Mouse (Mus musculus): Measurements from ENCODE around the gene Ndufaf2.

The Ndufaf2 gene

DNA sequence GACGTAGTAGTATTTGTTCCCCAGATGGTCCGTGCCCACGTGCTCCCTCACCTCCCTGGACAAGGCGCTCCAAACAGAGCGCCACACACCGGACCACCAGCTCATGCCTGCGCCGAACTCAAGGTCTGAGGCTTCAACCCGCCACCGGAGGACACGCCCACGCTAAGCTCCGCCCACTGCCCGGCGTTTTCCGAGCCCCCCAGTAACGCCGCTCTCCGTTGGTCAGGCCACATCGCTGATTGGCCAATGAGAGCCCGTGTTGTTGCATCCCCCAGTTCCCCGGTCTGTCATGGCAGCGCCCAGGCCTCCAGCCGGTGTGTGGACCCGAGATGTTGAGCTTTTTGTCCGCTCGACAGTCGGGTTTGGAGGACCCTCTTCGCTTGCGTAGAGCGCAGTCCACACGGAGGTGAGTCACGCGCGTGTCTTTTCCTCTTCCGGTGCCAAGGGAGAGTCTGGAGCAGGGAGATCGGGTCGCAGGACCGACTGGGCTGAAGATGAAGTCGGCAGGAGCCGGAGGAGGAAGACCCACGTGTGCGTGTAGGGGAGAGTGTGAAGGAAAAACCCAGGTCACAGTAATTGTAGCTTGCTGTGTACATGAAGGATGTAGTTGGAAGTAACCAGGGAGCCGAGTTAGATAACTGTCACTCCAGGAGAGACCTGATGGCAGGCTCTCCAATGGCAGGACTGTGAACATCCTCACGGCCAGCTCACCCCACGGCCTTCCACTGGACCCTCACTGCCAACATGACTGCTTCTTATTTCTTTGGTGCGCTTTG is at the start of gene Ndufaf2, which contains the start of gene Ercc8:
Ndufaf2 (minus strand) TSS at position 159 of the 776 bp plus-strand sequence.
Ercc8 (plus strand) TSS at position 267 of the 776 bp plus-strand sequence.
- peak; percentile 85 for DNase-seq (ENCODE audit: low read depth, low spot score)

DNA sequence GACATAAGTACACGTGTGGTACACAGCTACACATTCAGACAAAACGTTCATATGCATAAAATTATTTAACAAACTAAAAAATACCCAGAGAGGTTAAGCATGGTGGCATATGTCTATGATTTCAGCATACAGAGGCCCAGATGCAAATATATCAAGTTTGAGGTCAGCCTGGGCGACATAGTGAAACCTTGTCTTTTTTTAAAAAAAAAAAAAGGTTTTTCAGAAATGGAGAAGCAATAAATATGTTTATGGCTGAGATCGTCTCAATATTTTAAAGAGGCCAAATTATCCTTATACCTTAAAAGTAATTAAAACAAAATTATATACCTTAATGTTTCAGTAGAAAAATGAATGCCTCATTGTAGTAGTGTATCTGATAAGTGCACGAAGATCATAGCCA is 49.7 kb upstream of the Ndufaf2 start:
- no peak for DNase-seq (ENCODE audit: low read depth, low spot score)

DNA sequence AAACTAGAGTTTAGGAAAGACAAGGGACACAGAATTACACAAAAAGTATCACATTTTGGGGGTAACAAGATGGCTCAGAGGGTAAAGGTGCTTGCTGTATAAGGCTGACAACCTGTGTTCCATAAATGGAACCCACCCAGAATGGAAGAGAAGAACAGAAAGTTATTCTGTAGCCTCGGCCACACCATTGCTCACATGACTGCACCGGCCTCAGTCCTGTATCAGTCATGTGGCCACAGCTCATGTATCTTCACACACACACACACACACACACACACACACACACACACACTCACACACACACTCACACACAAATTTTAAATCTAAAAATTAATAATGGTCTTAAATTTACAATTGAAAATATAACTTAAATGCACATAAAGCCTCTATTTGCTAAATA is 49.0 kb upstream of the Ndufaf2 start:
- no peak for DNase-seq (ENCODE audit: low read depth, low spot score)

DNA sequence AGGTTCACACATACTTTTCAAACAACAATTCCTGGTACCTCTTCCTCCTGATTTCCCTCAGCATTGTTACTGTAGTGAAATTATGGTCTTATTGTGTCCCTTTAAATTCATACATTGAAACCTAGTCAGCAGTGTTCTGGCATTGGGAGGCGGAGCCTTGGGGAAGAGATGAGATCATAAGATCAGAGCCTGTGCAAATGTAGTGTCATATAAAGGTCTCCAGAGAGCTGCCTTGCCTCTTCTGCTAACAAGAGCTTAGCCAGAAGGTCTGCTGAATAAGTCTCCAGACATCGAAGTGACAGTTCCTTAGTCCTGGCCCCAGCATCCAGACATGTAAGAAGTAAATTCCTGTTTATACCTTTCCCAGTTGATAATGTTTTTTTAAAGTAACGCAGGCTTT is 46.4 kb upstream of the Ndufaf2 start:
- DNase-seq (ENCODE audit: low read depth, low spot score) = no peak

DNA sequence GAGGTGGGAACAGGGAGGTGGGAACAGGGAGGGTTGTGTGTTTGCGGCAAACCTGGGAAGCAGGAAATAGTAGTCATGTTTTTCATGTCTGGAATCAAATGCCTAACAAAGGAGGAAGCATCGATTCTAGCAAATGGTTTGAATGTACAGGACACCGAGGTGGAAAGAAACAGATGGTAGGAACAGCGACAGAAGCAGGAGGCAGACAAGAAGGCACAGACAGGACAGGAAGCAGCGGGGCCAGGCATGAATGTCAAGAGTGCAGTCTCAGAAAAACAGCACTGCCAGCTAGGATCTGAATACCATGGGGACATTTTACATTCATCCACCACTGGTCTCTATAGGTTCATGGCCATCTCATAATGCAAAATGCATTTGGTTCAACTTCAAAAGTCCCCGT is 37.1 kb upstream of the Ndufaf2 start:
- no peak for DNase-seq (ENCODE audit: low read depth, low spot score)

DNA sequence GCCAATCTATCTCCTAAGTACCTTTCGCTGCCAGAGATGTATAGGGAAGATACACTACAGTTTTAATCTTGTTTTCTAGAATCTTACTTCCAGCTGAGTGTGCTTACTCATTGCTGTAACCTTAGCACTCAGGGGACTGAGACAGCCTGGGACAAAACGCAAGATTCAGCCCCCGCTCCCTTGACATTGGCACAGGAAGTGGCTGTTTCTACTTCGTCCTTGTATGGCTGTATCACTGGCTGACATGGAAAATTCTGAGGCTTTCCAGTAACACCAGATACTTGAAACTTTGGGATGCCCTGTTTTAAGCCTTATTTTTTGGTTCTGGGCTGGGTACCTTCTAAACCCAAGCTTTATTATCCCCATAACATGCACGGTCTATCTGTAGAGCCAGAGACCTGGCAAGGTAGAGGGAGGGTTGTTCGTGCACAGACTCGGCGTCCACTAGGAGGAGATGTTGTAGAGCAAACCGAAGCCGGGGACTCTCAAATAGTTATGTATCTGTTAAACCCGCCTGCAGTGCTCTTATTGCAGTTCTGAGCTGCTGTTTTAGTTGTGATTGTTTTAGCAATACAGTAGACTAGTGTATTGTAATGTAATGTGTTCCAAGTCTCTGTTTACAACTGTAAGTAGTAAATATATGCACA is 32.8 kb upstream of the Ndufaf2 start:
- DNase-seq (ENCODE audit: low read depth, low spot score) = peak; percentile 18

DNA sequence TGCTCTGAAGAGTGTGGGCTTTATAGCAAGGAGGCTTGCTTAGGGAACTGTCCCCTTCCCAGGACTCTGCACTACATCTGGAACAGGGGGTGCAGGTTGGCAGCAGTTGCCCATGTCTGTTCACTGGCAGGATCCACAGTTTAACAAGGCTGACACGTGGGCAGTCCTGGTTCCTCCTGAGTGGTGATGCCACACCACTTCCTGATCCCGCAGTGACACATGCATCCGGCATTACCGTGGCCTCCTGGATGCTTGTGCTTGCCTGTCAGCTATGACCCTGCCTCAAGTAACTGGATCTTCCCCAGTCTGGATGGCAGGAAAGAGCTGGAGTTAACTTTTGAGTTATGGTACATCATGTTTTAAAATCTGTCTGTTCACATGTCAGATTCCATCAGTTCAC is 29.6 kb upstream of the Ndufaf2 start:
- DNase-seq (ENCODE audit: low read depth, low spot score) = no peak

DNA sequence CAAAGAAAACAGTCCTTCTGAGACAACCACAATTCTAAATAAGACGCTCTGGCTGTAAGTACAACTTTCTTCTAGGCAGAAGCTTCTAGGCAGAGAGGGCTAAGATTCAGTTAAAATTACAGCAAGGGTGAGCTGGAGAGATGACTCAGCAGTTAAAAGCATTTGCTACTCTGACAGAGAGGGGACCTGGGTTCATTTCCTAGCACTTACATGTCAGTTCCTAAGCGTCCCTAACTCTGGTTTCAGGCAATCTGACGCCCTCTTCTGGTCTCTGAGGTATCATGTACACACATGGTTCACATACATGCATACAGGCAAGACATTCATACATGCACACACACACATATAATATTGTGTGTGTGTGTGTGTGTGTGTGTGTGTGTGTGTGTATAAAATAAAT is 27.1 kb upstream of the Ndufaf2 start:
- no peak for DNase-seq (ENCODE audit: low read depth, low spot score)

DNA sequence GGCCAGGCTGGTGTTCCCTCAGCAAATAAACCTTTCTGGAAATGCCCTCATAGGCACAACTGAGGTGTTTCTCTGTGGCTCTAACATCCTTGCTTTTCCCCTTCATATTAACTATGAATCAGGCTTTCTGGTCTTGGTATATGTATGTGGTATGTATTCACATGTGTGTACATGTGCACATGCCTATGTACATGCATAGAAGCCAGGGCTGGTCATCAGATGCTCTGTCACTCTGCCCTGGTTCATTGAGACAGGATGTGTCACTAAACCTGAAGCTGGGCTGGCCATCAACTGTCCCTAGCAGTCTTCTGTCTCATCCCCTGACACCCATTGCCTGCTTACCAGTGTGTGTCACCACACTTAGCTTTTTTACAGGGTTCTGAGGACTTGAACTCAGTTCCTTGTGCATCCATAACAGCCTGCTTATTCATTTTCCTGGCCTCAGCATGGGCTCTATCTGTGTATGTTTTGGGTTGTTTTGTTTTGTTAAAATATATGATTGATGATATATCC is 26.4 kb upstream of the Ndufaf2 start:
- DNase-seq (ENCODE audit: low read depth, low spot score) = no peak

DNA sequence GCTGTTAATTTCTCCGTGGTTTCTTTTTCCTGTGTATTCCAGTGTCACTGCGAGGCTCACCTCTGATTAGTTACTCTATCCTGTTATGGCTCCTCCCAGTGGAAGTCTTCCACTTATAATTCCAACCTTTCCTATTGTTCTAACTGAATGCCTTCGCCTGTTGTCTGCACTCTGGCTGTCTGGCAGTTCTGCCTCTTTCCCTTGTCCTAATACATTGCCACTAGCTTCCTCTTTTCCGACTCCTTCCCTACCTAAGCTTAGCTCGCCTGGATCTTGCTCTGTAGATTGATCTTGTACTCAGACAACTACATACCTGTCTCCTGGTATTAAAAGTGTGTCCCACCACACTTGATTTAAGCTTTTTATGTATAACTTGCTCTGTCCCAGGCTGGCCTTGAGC is 22.4 kb upstream of the Ndufaf2 start:
- no peak for DNase-seq (ENCODE audit: low read depth, low spot score)

DNA sequence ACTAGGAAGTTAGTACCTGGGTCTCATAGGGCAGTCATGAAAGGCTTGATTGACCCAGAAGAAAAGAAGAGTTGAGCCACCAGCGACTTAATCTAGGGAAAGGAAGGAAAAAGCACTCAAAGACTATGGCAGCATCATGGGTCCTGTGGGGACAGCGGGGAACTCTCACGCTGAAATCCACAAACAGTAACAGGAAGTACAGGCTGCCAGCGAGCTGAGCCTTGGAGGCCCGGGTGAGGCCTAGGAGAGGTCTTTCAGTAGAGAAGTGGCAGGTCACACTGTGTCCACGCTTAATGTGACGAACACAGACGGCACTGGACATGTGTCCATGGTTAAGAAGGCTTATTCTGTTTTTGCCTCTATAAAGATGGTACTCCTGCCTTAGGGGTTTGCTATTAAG is 21.2 kb upstream of the Ndufaf2 start:
- no peak for DNase-seq (ENCODE audit: low read depth, low spot score)

DNA sequence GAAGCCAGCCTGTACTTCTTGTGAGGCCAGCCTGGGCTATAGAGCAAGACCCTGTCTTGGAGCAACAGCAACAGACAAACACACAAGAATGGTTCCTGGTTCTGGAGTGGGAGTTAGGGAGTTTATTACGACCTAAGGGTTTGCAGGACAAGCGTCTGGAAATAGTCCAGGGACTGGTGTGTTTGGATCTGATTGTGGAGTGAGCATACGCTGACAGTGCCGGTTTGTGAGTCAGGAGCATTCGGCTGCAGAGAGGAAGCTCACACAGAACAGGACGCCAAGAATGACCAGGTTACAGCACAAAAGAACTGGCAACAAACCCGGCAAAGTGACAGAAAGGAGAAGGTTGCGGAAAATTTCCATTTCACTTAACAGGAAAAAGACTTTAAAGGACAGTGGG is 12.1 kb upstream of the Ndufaf2 start:
- DNase-seq (ENCODE audit: low read depth, low spot score) = no peak

DNA sequence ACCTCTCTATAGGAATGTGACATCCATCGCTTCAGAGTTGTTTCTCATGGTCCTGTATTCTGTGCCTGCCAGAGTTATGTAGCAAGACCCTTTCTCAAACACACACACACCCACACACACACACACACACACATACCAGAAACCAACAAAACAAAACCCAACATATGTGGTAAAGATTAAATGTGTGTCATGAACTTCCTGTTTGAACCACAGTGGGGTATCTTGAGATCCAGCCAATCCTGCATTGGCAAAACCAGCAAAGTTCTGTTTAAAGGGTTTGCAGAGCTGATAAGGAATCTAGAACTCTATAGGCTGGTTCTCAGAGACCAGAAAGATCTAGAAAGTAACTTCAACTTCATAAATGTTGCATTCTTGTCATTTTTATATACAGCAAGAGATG is 11.6 kb upstream of the Ndufaf2 start:
- DNase-seq (ENCODE audit: low read depth, low spot score) = no peak

DNA sequence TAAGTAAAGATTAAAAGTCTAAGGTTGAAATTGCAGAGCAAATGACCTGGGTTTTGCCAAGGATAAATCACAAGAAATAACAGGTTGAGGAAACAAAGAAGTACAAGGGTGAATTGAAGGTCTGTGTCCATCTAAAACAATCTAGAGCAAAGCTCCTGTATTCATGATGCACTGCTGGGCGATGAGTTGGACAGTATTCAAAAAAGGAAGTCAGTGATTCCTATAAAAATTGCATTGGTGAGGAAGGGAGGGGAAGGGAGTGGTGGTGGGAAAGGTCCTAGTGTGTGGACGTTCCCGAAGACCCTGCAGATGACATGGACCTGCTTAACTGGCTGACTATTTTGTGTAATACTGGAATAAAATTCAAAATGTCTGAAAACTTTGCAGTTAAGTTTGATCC is 6.2 kb upstream of the Ndufaf2 start:
- no peak for DNase-seq (ENCODE audit: low read depth, low spot score)

DNA sequence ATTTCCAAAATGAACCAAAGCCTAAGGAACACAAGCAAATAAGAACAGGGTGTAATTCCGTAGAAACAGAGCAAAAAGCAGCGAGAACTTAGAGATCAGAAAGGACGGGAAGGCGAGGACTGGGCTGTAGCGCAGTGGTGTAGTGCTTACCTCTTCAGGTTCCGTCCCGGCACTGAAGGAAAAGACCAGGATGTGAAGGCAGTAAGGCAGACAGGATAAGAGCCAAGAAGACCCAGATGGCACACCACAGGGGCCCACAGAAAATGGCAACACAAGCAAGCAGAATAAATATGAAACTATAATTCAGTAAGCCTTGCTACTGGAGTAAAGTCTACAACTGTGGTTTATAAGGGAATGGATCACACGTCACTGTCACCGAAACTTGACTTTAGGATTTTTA is 5.5 kb upstream of the Ndufaf2 start:
- no peak for DNase-seq (ENCODE audit: low read depth, low spot score)

DNA sequence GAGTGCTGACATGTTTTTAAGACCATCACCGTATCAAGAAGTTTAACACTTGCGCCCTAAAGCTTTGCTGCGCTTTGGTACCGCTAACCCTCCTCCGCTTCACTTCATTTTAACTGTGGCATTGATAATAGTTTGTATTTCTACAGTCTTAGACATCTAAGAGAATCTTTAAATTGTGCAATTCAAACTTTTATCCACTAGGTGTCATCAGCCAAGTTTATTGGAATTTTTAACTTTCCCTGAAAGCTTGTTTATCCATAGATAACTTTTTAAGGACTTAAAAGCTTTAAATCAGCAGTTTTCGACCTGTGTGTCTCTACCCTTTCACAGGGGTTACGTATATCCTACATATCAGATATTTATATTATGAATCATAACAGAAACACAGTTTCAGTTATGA is 1.5 kb upstream of the Ndufaf2 start:
- DNase-seq (ENCODE audit: low read depth, low spot score) = no peak

DNA sequence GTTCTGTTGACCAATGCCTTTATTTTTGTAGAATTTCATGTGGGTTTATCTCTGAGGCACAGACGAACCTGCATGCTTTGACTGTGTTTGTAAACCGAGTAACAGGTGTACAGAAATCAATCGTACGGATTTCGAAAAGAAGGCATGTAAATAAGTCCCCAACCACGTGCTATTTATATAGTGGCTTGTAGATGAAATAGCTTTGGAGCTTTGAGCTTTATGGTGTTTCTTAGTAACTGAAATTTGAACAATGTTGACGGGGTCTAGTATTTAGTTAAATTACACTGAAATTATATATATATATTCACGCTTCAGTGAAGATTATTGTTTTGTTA is 785 bp upstream of the Ndufaf2 start:
- no peak for DNase-seq (ENCODE audit: low read depth, low spot score)

DNA sequence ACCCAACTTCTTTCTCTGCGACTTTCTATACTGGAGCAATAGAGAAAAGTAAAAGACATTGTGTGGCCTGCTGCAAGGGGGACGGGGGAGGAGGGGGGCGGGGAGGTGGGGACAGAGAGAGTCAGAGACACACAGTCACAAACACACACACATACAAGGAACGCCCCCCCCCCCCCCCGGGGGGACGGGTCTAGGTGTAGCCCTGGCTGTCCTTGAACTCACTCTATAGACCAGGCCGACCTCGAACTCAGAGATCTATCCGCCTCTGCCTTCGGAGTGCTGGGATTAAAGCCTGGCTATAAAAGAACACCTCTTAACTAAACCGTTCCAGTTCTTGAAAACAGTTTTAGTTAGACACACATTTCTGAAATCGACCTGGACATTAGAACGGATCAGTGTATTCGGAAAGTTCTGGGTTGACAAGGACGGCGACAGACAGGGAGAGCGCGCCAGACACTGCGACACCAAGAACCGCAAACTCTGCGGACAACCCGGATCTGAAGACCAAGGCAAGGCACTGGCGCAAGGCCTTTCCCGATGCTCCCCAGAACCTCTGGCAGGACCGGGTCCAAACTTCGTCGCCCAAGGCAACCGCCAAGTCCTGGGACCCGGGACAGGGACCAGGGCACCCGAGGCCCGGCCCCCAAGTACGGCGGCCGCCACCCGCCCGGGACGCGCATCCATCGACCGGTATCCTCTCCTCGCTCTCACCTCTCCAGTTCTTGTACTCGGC is 525 bp downstream of the Ndufaf2 start:
- DNase-seq (ENCODE audit: low read depth, low spot score) = no peak

DNA sequence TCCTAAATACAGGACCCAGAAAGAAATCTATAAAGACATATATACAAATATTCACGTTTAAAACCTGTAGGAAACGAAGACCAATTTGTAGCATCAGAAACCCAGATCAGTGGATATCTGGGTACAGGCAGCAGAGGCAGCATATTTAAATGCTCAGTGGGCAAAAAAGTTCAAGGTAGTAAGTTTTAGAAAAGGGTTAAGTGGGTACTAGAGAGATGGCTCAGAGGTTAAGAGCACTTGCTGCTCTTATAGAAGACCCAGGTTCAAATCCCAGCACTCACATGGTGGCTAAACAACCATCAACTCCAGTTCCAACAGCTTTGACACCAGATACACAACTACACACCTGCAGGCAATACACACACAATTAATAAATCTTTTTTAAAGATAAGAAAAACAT is 1.3 kb downstream of the Ndufaf2 start:
- DNase-seq (ENCODE audit: low read depth, low spot score) = no peak

DNA sequence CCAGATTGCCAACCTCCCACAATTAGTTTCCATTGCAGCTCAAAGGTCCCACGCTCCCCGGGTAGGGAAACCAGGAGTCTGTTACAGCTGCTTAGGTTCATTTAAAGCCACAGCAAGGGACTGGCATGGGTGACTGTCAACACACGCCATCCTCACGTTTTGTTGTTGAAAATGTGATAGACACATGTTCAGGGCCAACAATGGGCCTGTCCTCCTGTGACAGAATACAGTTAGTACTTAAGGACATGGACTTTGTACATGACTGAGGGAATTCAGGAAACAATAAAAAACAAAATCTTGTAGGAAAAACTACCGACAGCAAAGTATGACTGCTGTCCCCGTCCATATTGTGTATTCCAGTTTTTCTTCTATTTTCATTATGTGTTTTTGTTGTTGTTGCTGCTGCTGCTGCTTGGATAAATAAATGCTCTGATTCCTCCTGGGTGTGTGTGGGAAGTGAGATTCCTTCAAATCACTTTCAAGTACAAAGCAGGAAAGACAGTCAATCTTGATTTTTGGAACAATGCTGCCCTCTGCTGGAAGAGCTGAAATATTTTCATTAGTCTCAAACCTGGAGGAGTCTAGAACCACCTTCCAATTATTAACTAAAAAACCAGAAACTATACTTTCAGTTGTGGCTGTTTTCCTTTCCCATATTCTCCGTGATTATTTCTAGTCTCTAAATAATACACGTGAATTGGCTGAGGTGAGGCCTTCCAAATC is 5.6 kb downstream of the Ndufaf2 start:
- peak; percentile 50 for DNase-seq (ENCODE audit: low read depth, low spot score)

DNA sequence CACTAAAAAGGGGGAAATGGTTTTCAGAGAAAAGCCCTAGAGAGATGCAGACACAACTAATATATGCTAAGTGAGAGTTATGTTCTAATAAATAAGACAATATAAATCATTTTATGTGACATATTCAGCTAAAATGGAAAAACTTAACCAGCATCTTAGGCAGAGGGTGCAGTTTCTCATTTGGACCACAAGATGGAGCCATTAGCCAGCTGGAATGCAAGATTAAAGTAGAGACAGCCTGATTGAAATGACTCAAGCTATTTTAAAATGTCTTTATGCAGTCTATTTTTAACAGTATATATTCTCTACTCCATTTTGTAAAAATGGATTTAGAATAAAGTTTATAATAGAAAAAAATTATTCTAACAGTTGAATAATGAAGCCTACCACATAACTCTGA is 6.6 kb downstream of the Ndufaf2 start:
- no peak for DNase-seq (ENCODE audit: low read depth, low spot score)

DNA sequence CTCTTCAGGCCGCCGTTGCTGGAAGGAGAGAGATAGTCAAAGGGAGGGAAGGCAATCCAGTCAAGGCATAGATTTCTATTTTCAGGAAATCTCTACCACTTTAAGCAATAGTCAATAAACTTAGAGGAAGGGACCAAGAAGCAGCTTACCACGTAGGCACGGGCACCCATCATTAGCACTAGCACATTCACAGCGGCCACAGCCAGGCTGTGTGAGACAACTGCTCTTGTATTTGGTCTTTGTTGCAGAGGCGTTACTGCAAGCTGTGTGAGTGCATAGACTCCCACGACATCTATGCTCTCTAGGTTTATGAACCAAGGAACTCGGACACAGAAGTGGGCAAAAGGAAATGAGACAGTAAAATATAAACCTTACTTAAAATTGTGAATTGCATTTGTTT is 14.3 kb downstream of the Ndufaf2 start:
- DNase-seq (ENCODE audit: low read depth, low spot score) = no peak

Measured in brain, embryonic 18.5 days (tissue).